Mouse (Mus musculus): ENCODE measurements around the gene Poldip2. TPM values are rescaled to one million over a fixed set of nuclear protein-coding genes. Genes with fewer than 3 reads are reported as not detected.

Gene Poldip2
- polyA plus RNA-seq (2014; fragmentation: Nextera tagmentation; extraction: Ambion mirVana) = 144 and 155 TPM in 2 replicates

GRCm38 (mm10) chr11:78512025-78512957, at the start of gene Poldip2, which contains the start of gene Tmem199:
Gene Poldip2 (plus strand): TSS chr11:78512193.
Gene Tmem199 (minus strand): TSS chr11:78512172.
- H3K36me3 ChIP-seq (ENCODE audit: control insufficient read depth, insufficient read depth, low read length) = peaks cover 14% of the 10 kb centered on the region
- H3K4me1 ChIP-seq (replicated peaks; ENCODE audit: control insufficient read depth, insufficient read depth, low read length) = peaks cover 4% of the 10 kb centered on the region; the same call in 1 of the 2 replicates

DNA sequence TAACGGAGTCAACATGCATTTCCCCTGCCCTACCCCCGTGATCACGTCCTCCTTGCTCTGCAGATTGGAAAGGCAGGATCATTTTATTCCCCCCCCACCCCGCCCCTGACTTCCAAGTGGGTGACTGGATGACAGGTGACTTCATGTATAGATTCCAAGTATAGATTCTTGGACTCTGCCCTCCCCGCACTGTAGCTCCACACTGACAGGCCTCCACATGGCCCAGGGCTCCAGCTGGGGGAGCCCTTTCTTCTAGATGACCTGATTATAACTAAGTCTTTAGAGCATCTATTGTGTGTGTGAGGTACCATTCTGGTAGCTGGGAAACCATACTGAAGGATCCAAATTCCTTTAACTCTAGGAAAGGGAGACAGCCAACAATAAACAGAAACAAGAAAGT, 49.3 kb upstream of the Poldip2 start:
- no peaks in the 10 kb centered on the region for H3K27me3 ChIP-seq (ENCODE audit: control insufficient read depth, insufficient read depth, low read length)
- H3K9me3 ChIP-seq (ENCODE audit: control insufficient read depth, low read length) = no peaks in the 10 kb centered on the region
- WGBS = 75% methylated on average over 5 of the region's 5 CpGs
- H3K4me2 ChIP-seq (ENCODE audit: low read depth, low read length, severe bottlenecking) = no peak overlapping the region
- ATAC-seq (replicated peaks; ENCODE audit: low FRiP score) = no peak
- no peak overlapping the region for H3K4me3 ChIP-seq (ENCODE audit: low read depth, low read length)
- H3K4me1 ChIP-seq (replicated peaks; ENCODE audit: control insufficient read depth, insufficient read depth, low read length) = peaks cover 3% of the 10 kb centered on the region
- H3K36me3 ChIP-seq (ENCODE audit: control insufficient read depth, insufficient read depth, low read length) = no peaks in the 10 kb centered on the region
- no peak overlapping the region for H3K27ac ChIP-seq (ENCODE audit: low read depth, low read length)
- no peak overlapping the region for H3K9ac ChIP-seq (ENCODE audit: low read length)
- no peak for DNase-seq (ENCODE audit: low spot score)

More at GRCm38 (mm10) chr11:78512025-78512957, at the start of gene Poldip2, which contains the start of gene Tmem199:
- peak; percentile 93 for ATAC-seq (replicated peaks; ENCODE audit: low FRiP score)
- no peaks in the 10 kb centered on the region for H3K9me3 ChIP-seq (ENCODE audit: control insufficient read depth, low read length)
- peak within 1 kb of the TSS; percentile 95 for H3K9ac ChIP-seq (ENCODE audit: low read length)
- peak; percentile 96 for DNase-seq (ENCODE audit: low spot score)
- H3K27ac ChIP-seq (ENCODE audit: low read depth, low read length) = peak within 1 kb of the TSS; percentile 62
- no peaks in the 10 kb centered on the region for H3K27me3 ChIP-seq (ENCODE audit: control insufficient read depth, insufficient read depth, low read length)
- peak within 1 kb of the TSS; percentile 88 for H3K4me3 ChIP-seq (ENCODE audit: low read depth, low read length)
- H3K4me2 ChIP-seq (ENCODE audit: low read depth, low read length, severe bottlenecking) = peak within 1 kb of the TSS; percentile 94
- WGBS = under 1% methylated on average over 65 of the region's 67 CpGs

- Histone ChIP-seq H3K27me3 (ENCODE audit: control insufficient read depth, insufficient read depth, low read length) (no peaks in the 10 kb centered on the region), H3K27ac (ENCODE audit: low read depth, low read length) (no peak overlapping the region), H3K36me3 (ENCODE audit: control insufficient read depth, insufficient read depth, low read length) (no peaks in the 10 kb centered on the region), H3K4me1 (replicated peaks; ENCODE audit: control insufficient read depth, insufficient read depth, low read length) (peaks cover 3% of the 10 kb centered on the region), H3K9ac (ENCODE audit: low read length) (no peak overlapping the region), H3K4me2 (ENCODE audit: low read depth, low read length, severe bottlenecking) (no peak overlapping the region), H3K9me3 (ENCODE audit: control insufficient read depth, low read length) (no peaks in the 10 kb centered on the region), H3K4me3 (ENCODE audit: low read depth, low read length) (no peak overlapping the region)
- 73% methylated on average over 13 of the region's 13 CpGs for WGBS
- DNase-seq (ENCODE audit: low spot score) (no peak), ATAC-seq (replicated peaks; ENCODE audit: low FRiP score) (no peak)
Measured at GRCm38 (mm10) chr11:78463286-78464036, 48.5 kb upstream of the Poldip2 start.

DNA sequence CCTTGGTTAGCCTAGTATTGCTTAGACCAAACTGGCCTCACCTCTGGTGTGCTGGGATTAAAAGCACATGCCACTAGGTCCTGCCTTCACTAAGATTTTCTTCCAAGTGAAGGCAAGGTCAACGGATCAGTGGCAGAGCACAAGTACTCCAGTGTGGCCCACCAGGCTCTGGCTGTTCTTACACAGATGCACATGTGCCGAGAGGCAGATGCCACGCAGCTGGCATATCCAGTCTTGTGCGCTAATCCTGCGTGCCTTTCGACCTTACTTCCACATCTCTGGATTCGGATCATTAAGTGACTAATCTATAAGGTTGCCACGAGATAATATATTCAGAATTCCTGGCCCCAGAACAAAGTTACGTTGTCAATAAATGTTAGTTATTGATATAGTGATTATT, 46.9 kb upstream of the Poldip2 start:
- Histone ChIP-seq H3K27ac (ENCODE audit: low read depth, low read length) (no peak overlapping the region), H3K9me3 (ENCODE audit: control insufficient read depth, low read length) (no peaks in the 10 kb centered on the region), H3K4me3 (ENCODE audit: low read depth, low read length) (peak overlapping the region; percentile 78), H3K36me3 (ENCODE audit: control insufficient read depth, insufficient read depth, low read length) (no peaks in the 10 kb centered on the region), H3K27me3 (ENCODE audit: control insufficient read depth, insufficient read depth, low read length) (no peaks in the 10 kb centered on the region), H3K4me2 (ENCODE audit: low read depth, low read length, severe bottlenecking) (peak overlapping the region; percentile 92), H3K4me1 (replicated peaks; ENCODE audit: control insufficient read depth, insufficient read depth, low read length) (peaks cover 3% of the 10 kb centered on the region), H3K9ac (ENCODE audit: low read length) (peak overlapping the region; percentile 85)
- WGBS = 38% methylated on average over 9 of the region's 9 CpGs
- DNase-seq (ENCODE audit: low spot score) (no peak), ATAC-seq (replicated peaks; ENCODE audit: low FRiP score) (no peak)

DNA sequence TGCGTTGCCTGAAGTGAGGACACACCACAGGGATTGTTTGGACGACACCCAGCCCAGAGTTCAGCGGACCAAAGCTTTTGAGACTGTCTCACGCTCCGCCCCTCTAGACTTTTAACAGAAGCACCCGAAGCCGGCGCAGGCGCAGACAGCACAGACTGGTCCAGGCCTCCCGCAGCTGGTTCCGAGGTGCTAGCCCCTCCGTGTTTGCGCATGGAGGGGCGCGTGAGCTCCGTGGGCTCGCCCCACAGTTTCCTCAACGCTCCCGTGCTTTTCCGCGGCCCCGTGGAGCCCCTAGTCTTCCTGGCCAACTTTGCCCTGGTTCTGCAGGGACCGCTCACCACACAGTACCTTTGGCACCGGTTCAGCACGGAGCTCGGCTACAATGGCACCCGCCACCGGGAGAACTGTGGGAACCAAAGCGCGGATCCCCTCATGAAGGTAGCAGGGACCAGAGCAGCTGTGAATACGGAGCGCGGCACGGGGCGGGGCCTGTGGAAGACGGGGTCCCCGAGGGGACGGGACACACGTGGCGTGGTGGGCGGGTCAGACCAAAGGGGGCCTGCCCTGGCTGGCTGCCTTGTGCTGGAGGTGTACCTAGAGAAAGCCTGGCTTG, 46.3 kb upstream of the Poldip2 start, which contains the start of gene Slc46a1:
Gene Slc46a1 (plus strand): TSS at position 130 of the 613 bp plus-strand sequence.
- no peaks in the 10 kb centered on the region for H3K36me3 ChIP-seq (ENCODE audit: control insufficient read depth, insufficient read depth, low read length)
- ATAC-seq (replicated peaks; ENCODE audit: low FRiP score) (peak; percentile 93), DNase-seq (ENCODE audit: low spot score) (peak; percentile 91)
- no peaks in the 10 kb centered on the region for H3K9me3 ChIP-seq (ENCODE audit: control insufficient read depth, low read length)
- H3K4me1 ChIP-seq (replicated peaks; ENCODE audit: control insufficient read depth, insufficient read depth, low read length) = peaks cover 3% of the 10 kb centered on the region
- no peaks in the 10 kb centered on the region for H3K27me3 ChIP-seq (ENCODE audit: control insufficient read depth, insufficient read depth, low read length)
- peak within 1 kb of the TSS; percentile 67; the same call in 1 of the 2 replicates for H3K27ac ChIP-seq (ENCODE audit: low read depth, low read length)
- H3K9ac ChIP-seq (ENCODE audit: low read length) = peak within 1 kb of the TSS; percentile 85
- H3K4me2 ChIP-seq (ENCODE audit: low read depth, low read length, severe bottlenecking) = peak within 1 kb of the TSS; percentile 92
- H3K4me3 ChIP-seq (ENCODE audit: low read depth, low read length) = peak within 1 kb of the TSS; percentile 78
- whole genome bisulfite sequencing = under 1% methylated on average over 41 of the region's 41 CpGs

DNA sequence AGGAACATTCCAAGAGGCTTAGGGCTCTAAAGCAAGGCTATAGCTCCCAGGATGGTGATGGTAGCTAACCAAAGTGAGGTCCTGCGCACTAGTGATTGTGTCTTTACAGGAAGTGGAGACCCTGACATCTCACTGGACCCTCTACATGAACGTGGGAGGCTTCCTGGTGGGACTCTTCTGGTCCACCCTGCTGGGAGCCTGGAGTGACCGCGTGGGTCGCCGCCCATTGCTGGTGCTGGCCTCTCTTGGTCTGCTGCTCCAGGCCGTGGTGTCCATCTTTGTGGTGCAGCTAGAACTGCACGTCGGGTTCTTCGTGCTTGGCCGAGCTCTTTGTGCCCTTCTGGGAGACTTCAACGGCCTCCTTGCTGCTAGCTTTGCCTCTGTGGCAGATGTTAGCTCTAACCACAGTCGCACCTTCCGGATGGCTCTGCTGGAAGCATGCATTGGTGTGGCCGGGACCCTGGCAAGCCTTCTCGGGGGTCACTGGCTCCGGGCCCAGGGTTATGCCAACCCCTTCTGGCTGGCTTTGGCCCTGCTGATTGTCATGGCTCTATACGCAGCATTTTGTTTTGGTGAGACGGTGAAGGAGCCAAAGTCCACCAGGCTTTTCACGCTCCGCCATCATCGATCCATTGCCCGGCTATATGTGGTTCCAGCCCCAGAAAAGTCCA, 45.6 kb upstream of the Poldip2 start:
- 57% methylated on average over 23 of the region's 23 CpGs for WGBS
- peak overlapping the region; percentile 78 for H3K4me3 ChIP-seq (ENCODE audit: low read depth, low read length)

GRCm38 (mm10) chr11:78467515-78467914, 44.5 kb upstream of the Poldip2 start:
- H3K9ac ChIP-seq (ENCODE audit: low read length) = no peak overlapping the region
- no peak for ATAC-seq (replicated peaks; ENCODE audit: low FRiP score)
- 90% methylated on average over 7 of the region's 7 CpGs for WGBS

More for the DNA sequence above, 45.6 kb upstream of the Poldip2 start:
- Histone ChIP-seq H3K27me3 (ENCODE audit: control insufficient read depth, insufficient read depth, low read length) (no peaks in the 10 kb centered on the region), H3K9me3 (ENCODE audit: control insufficient read depth, low read length) (no peaks in the 10 kb centered on the region), H3K36me3 (ENCODE audit: control insufficient read depth, insufficient read depth, low read length) (no peaks in the 10 kb centered on the region), H3K4me1 (replicated peaks; ENCODE audit: control insufficient read depth, insufficient read depth, low read length) (peaks cover 3% of the 10 kb centered on the region), H3K4me2 (ENCODE audit: low read depth, low read length, severe bottlenecking) (peak overlapping the region; percentile 92), H3K9ac (ENCODE audit: low read length) (peak overlapping the region; percentile 85), H3K27ac (ENCODE audit: low read depth, low read length) (no peak overlapping the region)
- DNase-seq (ENCODE audit: low spot score) (peak; percentile 55), ATAC-seq (replicated peaks; ENCODE audit: low FRiP score) (0 out of 2 replicates have a peak, but pooled peaks have one; percentile 8)

More at GRCm38 (mm10) chr11:78467515-78467914, 44.5 kb upstream of the Poldip2 start:
- H3K36me3 ChIP-seq (ENCODE audit: control insufficient read depth, insufficient read depth, low read length) = no peaks in the 10 kb centered on the region
- H3K9me3 ChIP-seq (ENCODE audit: control insufficient read depth, low read length) = no peaks in the 10 kb centered on the region
- no peak overlapping the region for H3K4me2 ChIP-seq (ENCODE audit: low read depth, low read length, severe bottlenecking)
- H3K27ac ChIP-seq (ENCODE audit: low read depth, low read length) = no peak overlapping the region
- H3K27me3 ChIP-seq (ENCODE audit: control insufficient read depth, insufficient read depth, low read length) = no peaks in the 10 kb centered on the region
- DNase-seq (ENCODE audit: low spot score) = no peak
- H3K4me3 ChIP-seq (ENCODE audit: low read depth, low read length) = no peak overlapping the region
- H3K4me1 ChIP-seq (replicated peaks; ENCODE audit: control insufficient read depth, insufficient read depth, low read length) = peaks cover 3% of the 10 kb centered on the region

All from forebrain, embryonic 11.5 days (tissue).